Comparison of ENCODE assay signal across 8 mouse cellular contexts in the genomic region with DNA sequence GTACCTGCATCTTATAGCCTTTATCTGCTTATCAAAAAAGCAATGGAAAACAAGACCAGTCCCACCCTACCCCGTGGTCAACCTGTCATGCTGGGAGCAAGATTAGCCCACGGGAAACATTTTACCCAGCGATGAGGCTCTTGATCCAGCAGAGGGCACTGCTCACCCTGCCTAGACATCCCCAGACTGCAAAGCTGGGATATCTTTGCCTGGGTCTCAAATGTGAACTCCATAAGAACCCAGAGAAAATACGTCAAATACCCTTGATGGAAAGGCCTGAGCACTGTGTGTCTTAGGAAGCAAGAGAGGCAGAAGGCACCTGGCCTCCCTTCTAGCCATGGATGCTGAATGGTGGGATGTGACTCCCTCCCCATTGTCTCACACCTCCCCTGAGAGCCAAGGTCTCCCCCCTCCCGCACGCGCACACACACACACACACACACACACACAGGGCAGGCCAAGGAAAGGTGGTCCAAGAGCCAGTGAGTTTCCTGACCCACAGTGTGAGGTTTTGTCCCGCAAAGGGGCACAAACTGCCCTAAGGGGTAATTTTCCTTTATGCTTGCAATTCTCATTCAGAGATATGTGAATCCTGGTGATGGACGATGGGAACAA.
A peak's percentile ranks its signal among the peaks of the same experiment; 100 is the strongest.
DNase-seq lines count a peak whose midpoint lies in the region; ATAC-seq lines count a peak whose summit lies in the region.

No protein-coding gene starts in this region.

- no peak overlapping the region for H3K9ac ChIP-seq in kidney, embryonic 16.5 days (replicated peaks; ENCODE audit: low read length)
- no peak overlapping the region for H3K9ac ChIP-seq in liver, embryonic 13.5 days
- H3K9ac ChIP-seq in neural tube, embryonic 12.5 days: no peak overlapping the region

- peak; percentile 60; the same call in 1 of the 2 replicates for ATAC-seq in kidney, embryonic 16.5 days (ENCODE audit: low FRiP score, low TSS enrichment)
- no peak for ATAC-seq in liver, embryonic 13.5 days (ENCODE audit: low read depth)
- peak; percentile 46; the same call in 1 of the 2 replicates for ATAC-seq in neural tube, embryonic 12.5 days (ENCODE audit: low FRiP score, low read depth)

- peak; percentile 77 for DNase-seq in ES-CJ7 (ENCODE audit: low read depth, low spot score)
- peak; percentile 79 for DNase-seq in adrenal gland, postnatal 14 days
- peak; percentile 65 for DNase-seq in embryo, embryonic 9.5 days (ENCODE audit: extremely low spot score)
- DNase-seq in heart, embryonic 10.5 days (ENCODE audit: low spot score): no peak
- DNase-seq in liver, embryonic 13.5 days: peak; percentile 10
- no peak for DNase-seq in spleen, postnatal 36 days (ENCODE audit: low spot score in 2 of 2)

- H3K36me3 ChIP-seq in heart, embryonic 10.5 days: peaks cover 2% of the 10 kb centered on the region; the same call in 1 of the 2 replicates
- H3K36me3 ChIP-seq in kidney, embryonic 16.5 days (ENCODE audit: insufficient read depth, low read length): no peaks in the 10 kb centered on the region
- H3K36me3 ChIP-seq in liver, embryonic 13.5 days: no peaks in the 10 kb centered on the region
- H3K36me3 ChIP-seq in neural tube, embryonic 12.5 days: no peaks in the 10 kb centered on the region

- 51% methylated on average over 9 of the region's 9 CpGs for WGBS in heart, embryonic 10.5 days
- 47% methylated on average over 9 of the region's 9 CpGs for WGBS in kidney, embryonic 16.5 days
- WGBS in liver, embryonic 13.5 days (ENCODE audit: insufficient replicate concordance): 51% methylated on average over 9 of the region's 9 CpGs
- WGBS in neural tube, embryonic 12.5 days: 44% methylated on average over 9 of the region's 9 CpGs

- H3K4me2 ChIP-seq in kidney, embryonic 16.5 days (replicated peaks; ENCODE audit: low read depth, low read length): no peak overlapping the region
- H3K4me2 ChIP-seq in liver, embryonic 13.5 days: no peak overlapping the region
- no peak overlapping the region for H3K4me2 ChIP-seq in neural tube, embryonic 12.5 days (replicated peaks)

- peaks cover 72% of the 10 kb centered on the region for H3K4me1 ChIP-seq in heart, embryonic 10.5 days
- peaks cover 50% of the 10 kb centered on the region for H3K4me1 ChIP-seq in kidney, embryonic 16.5 days (ENCODE audit: insufficient read depth, low read length)
- peaks cover 29% of the 10 kb centered on the region for H3K4me1 ChIP-seq in liver, embryonic 13.5 days (replicated peaks)
- peaks cover 48% of the 10 kb centered on the region for H3K4me1 ChIP-seq in neural tube, embryonic 12.5 days

- H3K4me3 ChIP-seq in heart, embryonic 10.5 days: no peak overlapping the region
- H3K4me3 ChIP-seq in kidney, embryonic 16.5 days (ENCODE audit: low read length): no peak overlapping the region
- H3K4me3 ChIP-seq in liver, embryonic 13.5 days (replicated peaks): no peak overlapping the region
- H3K4me3 ChIP-seq in neural tube, embryonic 12.5 days: no peak overlapping the region

- H3K27me3 ChIP-seq in heart, embryonic 10.5 days (ENCODE audit: insufficient read depth, poor library complexity, severe bottlenecking): no peaks in the 10 kb centered on the region
- no peaks in the 10 kb centered on the region for H3K27me3 ChIP-seq in kidney, embryonic 16.5 days (ENCODE audit: insufficient read depth, low read length)
- no peaks in the 10 kb centered on the region for H3K27me3 ChIP-seq in liver, embryonic 13.5 days
- H3K27me3 ChIP-seq in neural tube, embryonic 12.5 days (replicated peaks): no peaks in the 10 kb centered on the region

- H3K27ac ChIP-seq in heart, embryonic 10.5 days: peak overlapping the region; percentile 17; the same call in 1 of the 2 replicates
- H3K27ac ChIP-seq in kidney, embryonic 16.5 days (ENCODE audit: low read length): peak overlapping the region; percentile 31; the same call in 1 of the 2 replicates
- H3K27ac ChIP-seq in liver, embryonic 13.5 days: no peak overlapping the region
- no peak overlapping the region for H3K27ac ChIP-seq in neural tube, embryonic 12.5 days

- no peaks in the 10 kb centered on the region for H3K9me3 ChIP-seq in heart, embryonic 10.5 days
- no peaks in the 10 kb centered on the region for H3K9me3 ChIP-seq in kidney, embryonic 16.5 days (ENCODE audit: low read length)
- no peaks in the 10 kb centered on the region for H3K9me3 ChIP-seq in liver, embryonic 13.5 days (replicated peaks)
- no peaks in the 10 kb centered on the region for H3K9me3 ChIP-seq in neural tube, embryonic 12.5 days

Comparison
In these comparisons a context has a peak if more than half of its experiments do, and no peak if none do; other contexts are left out.
1. DNase-seq: peak in ES-CJ7 (single experiment), adrenal gland, postnatal 14 days (single experiment), embryo, embryonic 9.5 days (single experiment) and liver, embryonic 13.5 days (single experiment); none in heart, embryonic 10.5 days (single experiment) and spleen, postnatal 36 days (0 of 2).
2. H3K27ac ChIP-seq: peak in heart, embryonic 10.5 days (single experiment) and kidney, embryonic 16.5 days (single experiment); none in liver, embryonic 13.5 days (single experiment) and neural tube, embryonic 12.5 days (single experiment).